Mouse (Mus musculus) ES-E14 (cell line): ENCODE data around the gene Terb1.

ENCODE experiments used
- HCFC1 ChIP-seq: IDR thresholded peaks from 2 replicates; pipeline ENCODE4 v1.6.1; 2012; ENCODE audit warnings: low read length, inconsistent platforms, borderline replicate concordance; ENCODE audit not compliant: insufficient read depth
- MAFK ChIP-seq: IDR thresholded peaks from 2 replicates; pipeline ENCODE4 v1.6.1; 2014; ENCODE audit warnings: mild to moderate bottlenecking, low read depth, low read length, inconsistent platforms; ENCODE audit not compliant: insufficient read depth
- ZNF384 ChIP-seq: IDR thresholded peaks from 2 replicates; pipeline ENCODE4 v1.6.1; 2012; ENCODE audit warnings: low read depth, low read length, inconsistent platforms

DNA sequence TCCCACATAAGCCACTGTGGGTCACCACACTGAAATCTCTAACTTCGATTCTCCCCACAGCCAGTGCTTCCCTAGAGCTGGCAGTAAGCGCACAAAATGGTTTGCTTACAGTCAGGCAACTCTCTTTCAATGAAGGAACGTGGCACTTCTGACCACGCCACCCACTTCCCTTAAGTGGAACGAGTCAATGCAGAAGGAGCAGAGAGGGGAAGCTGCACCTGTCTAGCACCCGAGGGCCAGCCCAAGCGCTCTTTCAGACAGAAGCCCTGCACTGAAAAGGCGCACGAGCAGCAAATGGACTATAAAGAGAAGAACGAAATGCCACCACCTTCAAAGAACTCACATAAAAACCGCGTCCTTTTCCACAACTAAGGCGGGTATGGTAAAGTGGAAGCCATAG, 82.0 kb downstream of the Terb1 start:
- TF ChIP-seq HCFC1, result no peak
- no peak for TF ChIP-seq ZNF384
- no peak for TF ChIP-seq MAFK
